Mouse (Mus musculus): ENCODE measurements around the gene Matn3. TPM values are rescaled to one million over a fixed set of nuclear protein-coding genes. Genes with fewer than 3 reads are reported as not detected.
A peak's percentile ranks its signal among the peaks of the same experiment; 100 is the strongest.

Matn3 gene
- 0.13 and 0.29 TPM in 2 replicates for polyA plus RNA-seq (2014; fragmentation: Nextera tagmentation; extraction: Ambion mirVana)

- Histone ChIP-seq H3K27ac (ENCODE audit: low read length) (no peak within 1 kb of the TSS), H3K9me3 (ENCODE audit: control insufficient read depth, low read depth, low read length) (no peaks in the 10 kb centered on the region), H3K9ac (replicated peaks; ENCODE audit: low read depth, low read length) (no peak within 1 kb of the TSS), H3K36me3 (ENCODE audit: control insufficient read depth, insufficient read depth, low read length) (no peaks in the 10 kb centered on the region), H3K27me3 (ENCODE audit: control insufficient read depth, insufficient read depth, low read length) (0 out of 2 replicates have a peak, but pooled peaks cover 4% of the 10 kb centered on the region), H3K4me2 (replicated peaks; ENCODE audit: low read depth, low read length) (peak within 1 kb of the TSS; percentile 85), H3K4me1 (ENCODE audit: control insufficient read depth, insufficient read depth, low read length) (0 out of 2 replicates have a peak, but pooled peaks cover 4% of the 10 kb centered on the region), H3K4me3 (ENCODE audit: low read depth, low read length) (peak within 1 kb of the TSS; percentile 37)
- ATAC-seq (ENCODE audit: insufficient number of reproducible peaks, insufficient read depth, low FRiP score, low read depth), result peak; percentile 53; the same call in 1 of the 2 replicates
- under 1% methylated on average over 42 of the region's 42 CpGs for WGBS
These were observed at the start of gene Matn3 for GRCm38 (mm10) chr12:8947714-8948464. TSS of gene Matn3 (plus strand) at chr12:8947929.

DNA sequence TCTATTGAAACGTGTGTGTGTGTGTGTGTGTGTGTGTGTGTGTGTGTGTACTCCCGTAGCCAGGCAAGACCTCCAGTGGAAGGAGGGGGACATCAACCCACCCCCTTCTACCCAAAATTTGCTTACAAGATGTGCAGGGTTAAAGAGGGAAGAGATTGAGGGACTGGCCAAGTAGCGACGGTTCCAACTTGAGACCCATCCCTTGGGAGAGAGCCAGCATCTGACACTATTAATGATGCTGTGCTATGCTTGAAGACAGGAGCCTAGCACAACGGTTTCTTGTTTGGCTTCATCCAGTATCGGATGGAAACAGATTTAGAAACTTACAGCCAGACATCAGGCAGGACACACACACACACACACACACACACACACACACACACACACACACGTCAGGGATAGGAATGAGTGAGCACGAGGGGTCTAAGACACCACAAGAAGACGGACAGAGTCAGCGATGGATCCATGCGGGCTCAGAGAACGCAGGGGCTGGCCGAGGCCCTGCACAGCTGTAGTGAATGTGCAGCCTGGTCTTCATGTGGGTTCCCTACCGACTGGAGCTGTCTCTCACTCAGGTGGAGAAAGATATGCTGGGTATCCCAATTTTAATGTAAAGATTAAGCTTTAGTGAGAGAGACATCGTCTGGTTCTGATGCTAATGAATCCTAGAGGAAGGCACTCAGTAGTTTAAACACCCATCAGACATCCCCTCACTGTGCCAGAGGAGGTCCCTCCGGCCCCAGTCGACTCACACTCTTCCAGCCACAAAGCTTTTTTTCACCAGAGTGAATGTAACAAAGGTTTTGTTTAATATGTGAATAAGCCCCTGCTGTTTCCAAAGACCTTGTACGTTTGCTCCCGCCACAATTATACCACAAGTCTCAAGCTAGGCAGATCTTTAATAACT lies 48.6 kb upstream of the Matn3 start:
- no peak overlapping the region for H3K27ac ChIP-seq (ENCODE audit: low read length)
- no peaks in the 10 kb centered on the region for H3K27me3 ChIP-seq (ENCODE audit: control insufficient read depth, insufficient read depth, low read length)
- 56% methylated on average over 19 of the region's 19 CpGs for WGBS
- H3K4me2 ChIP-seq (replicated peaks; ENCODE audit: low read depth, low read length), result no peak overlapping the region
- no peak overlapping the region for H3K9ac ChIP-seq (replicated peaks; ENCODE audit: low read depth, low read length)
- no peaks in the 10 kb centered on the region for H3K9me3 ChIP-seq (ENCODE audit: control insufficient read depth, low read depth, low read length)
- no peak overlapping the region for H3K4me3 ChIP-seq (ENCODE audit: low read depth, low read length)
- no peaks in the 10 kb centered on the region for H3K36me3 ChIP-seq (ENCODE audit: control insufficient read depth, insufficient read depth, low read length)
- H3K4me1 ChIP-seq (ENCODE audit: control insufficient read depth, insufficient read depth, low read length), result peaks cover 16% of the 10 kb centered on the region
- no peak for ATAC-seq (ENCODE audit: insufficient number of reproducible peaks, insufficient read depth, low FRiP score, low read depth)

GRCm38 (mm10) chr12:8900107-8900698 lies 47.5 kb upstream of the Matn3 start:
- no peaks in the 10 kb centered on the region for H3K36me3 ChIP-seq (ENCODE audit: control insufficient read depth, insufficient read depth, low read length)
- 18% methylated on average over 4 of the region's 4 CpGs for WGBS
- no peaks in the 10 kb centered on the region for H3K27me3 ChIP-seq (ENCODE audit: control insufficient read depth, insufficient read depth, low read length)
- peaks cover 16% of the 10 kb centered on the region for H3K4me1 ChIP-seq (ENCODE audit: control insufficient read depth, insufficient read depth, low read length)
- H3K4me3 ChIP-seq (ENCODE audit: low read depth, low read length), result no peak overlapping the region
- no peaks in the 10 kb centered on the region for H3K9me3 ChIP-seq (ENCODE audit: control insufficient read depth, low read depth, low read length)
- no peak for ATAC-seq (ENCODE audit: insufficient number of reproducible peaks, insufficient read depth, low FRiP score, low read depth)
- no peak overlapping the region for H3K27ac ChIP-seq (ENCODE audit: low read length)
- H3K4me2 ChIP-seq (replicated peaks; ENCODE audit: low read depth, low read length), result no peak overlapping the region
- no peak overlapping the region for H3K9ac ChIP-seq (replicated peaks; ENCODE audit: low read depth, low read length)

DNA sequence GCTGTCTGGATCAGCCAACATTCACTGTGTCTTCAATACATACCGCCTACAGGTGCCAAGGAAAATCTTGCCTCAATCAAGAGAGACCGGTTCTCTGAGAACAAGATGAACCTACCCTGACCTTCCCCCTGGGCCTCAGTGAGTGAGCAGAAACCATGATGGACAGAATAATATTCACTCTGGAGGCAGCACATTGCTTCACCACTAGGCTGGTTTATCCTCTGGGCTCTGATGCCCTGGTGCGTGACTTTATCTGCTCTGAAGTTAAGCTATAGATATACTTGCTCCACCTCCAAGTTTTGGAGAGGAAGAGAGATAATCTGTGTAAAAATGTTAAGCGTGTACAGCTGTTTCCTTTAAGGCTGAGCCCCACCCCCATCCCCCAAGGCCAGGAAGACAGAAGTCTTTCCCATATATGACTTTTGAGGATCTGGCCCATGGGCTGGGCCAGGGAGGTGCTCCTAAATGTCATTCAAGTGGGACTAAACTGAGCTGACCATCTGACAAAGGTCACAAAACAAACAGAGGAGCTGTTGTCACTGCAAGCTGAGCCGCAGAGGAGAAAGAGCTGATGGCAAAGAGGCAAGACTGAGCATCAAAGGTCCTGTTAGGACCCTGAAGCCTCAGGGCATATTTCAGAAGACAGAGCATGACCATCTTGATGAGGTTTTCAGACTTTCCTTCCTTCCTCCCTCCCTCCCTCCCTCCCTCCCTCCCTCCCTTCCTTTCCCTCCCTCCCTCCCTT lies 46.6 kb upstream of the Matn3 start:
- H3K27me3 ChIP-seq (ENCODE audit: control insufficient read depth, insufficient read depth, low read length), result no peaks in the 10 kb centered on the region
- H3K9ac ChIP-seq (replicated peaks; ENCODE audit: low read depth, low read length), result no peak overlapping the region
- no peaks in the 10 kb centered on the region for H3K9me3 ChIP-seq (ENCODE audit: control insufficient read depth, low read depth, low read length)
- H3K4me3 ChIP-seq (ENCODE audit: low read depth, low read length), result no peak overlapping the region
- no peak overlapping the region for H3K4me2 ChIP-seq (replicated peaks; ENCODE audit: low read depth, low read length)
- H3K36me3 ChIP-seq (ENCODE audit: control insufficient read depth, insufficient read depth, low read length), result no peaks in the 10 kb centered on the region
- H3K4me1 ChIP-seq (ENCODE audit: control insufficient read depth, insufficient read depth, low read length), result peaks cover 16% of the 10 kb centered on the region
- 29% methylated on average over 5 of the region's 5 CpGs for WGBS
- H3K27ac ChIP-seq (ENCODE audit: low read length), result peak overlapping the region; percentile 28; the same call in 1 of the 2 replicates
- ATAC-seq (ENCODE audit: insufficient number of reproducible peaks, insufficient read depth, low FRiP score, low read depth), result peak; percentile 30; the same call in 1 of the 2 replicates

DNA sequence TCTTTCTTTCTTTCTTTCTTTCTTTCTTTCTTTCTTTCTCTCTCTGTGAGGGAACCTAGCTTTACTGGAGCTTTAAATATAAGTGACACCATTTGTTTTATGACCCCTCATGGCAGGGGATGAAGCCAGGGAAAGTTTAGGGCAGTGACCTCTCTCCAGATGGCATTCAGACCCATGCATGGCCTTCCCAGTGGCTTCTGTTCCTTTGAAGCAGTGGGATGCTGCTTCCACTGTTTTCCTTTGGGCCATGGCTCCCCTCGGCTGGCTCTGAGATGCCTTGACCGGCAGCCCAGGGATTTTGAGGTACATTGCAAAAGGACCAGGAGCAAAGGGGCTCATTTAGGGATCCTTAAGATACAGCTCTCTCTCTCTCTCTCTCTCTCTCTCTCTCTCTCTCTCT lies 45.8 kb upstream of the Matn3 start:
- H3K9ac ChIP-seq (replicated peaks; ENCODE audit: low read depth, low read length), result no peak overlapping the region
- no peaks in the 10 kb centered on the region for H3K27me3 ChIP-seq (ENCODE audit: control insufficient read depth, insufficient read depth, low read length)
- H3K4me2 ChIP-seq (replicated peaks; ENCODE audit: low read depth, low read length), result no peak overlapping the region
- WGBS, result 34% methylated on average over 2 of the region's 2 CpGs
- H3K36me3 ChIP-seq (ENCODE audit: control insufficient read depth, insufficient read depth, low read length), result no peaks in the 10 kb centered on the region
- H3K4me3 ChIP-seq (ENCODE audit: low read depth, low read length), result no peak overlapping the region
- no peak overlapping the region for H3K27ac ChIP-seq (ENCODE audit: low read length)
- H3K9me3 ChIP-seq (ENCODE audit: control insufficient read depth, low read depth, low read length), result no peaks in the 10 kb centered on the region
- peaks cover 16% of the 10 kb centered on the region for H3K4me1 ChIP-seq (ENCODE audit: control insufficient read depth, insufficient read depth, low read length)
- ATAC-seq (ENCODE audit: insufficient number of reproducible peaks, insufficient read depth, low FRiP score, low read depth), result no peak

DNA sequence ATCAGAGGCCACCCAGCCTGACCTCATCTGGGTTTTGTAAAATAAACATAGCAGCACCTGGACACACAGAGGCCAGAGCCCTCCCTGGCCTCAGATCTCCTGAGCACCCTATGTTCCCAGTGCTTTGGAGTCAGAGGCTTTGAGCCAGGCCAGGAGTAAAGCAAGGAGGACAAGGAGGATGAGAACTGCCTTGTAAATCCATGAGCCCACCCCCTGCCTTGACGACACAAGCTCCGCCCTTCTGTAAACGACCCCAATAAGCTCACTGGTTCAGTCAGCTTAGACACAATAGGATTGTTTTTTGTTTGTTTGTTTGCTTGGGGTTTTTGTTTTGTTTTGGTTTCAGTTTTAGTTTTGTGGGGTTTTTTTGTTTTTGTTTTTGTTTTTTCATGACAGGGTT lies 45.2 kb upstream of the Matn3 start:
- no peaks in the 10 kb centered on the region for H3K36me3 ChIP-seq (ENCODE audit: control insufficient read depth, insufficient read depth, low read length)
- H3K27me3 ChIP-seq (ENCODE audit: control insufficient read depth, insufficient read depth, low read length), result no peaks in the 10 kb centered on the region
- WGBS, result 27% methylated on average over 3 of the region's 3 CpGs
- H3K4me2 ChIP-seq (replicated peaks; ENCODE audit: low read depth, low read length), result no peak overlapping the region
- no peak overlapping the region for H3K4me3 ChIP-seq (ENCODE audit: low read depth, low read length)
- H3K4me1 ChIP-seq (ENCODE audit: control insufficient read depth, insufficient read depth, low read length), result peaks cover 16% of the 10 kb centered on the region
- 0 out of 2 replicates have a peak, but pooled peaks have one; percentile 16 for ATAC-seq (ENCODE audit: insufficient number of reproducible peaks, insufficient read depth, low FRiP score, low read depth)
- H3K27ac ChIP-seq (ENCODE audit: low read length), result no peak overlapping the region
- no peak overlapping the region for H3K9ac ChIP-seq (replicated peaks; ENCODE audit: low read depth, low read length)
- H3K9me3 ChIP-seq (ENCODE audit: control insufficient read depth, low read depth, low read length), result no peaks in the 10 kb centered on the region

DNA sequence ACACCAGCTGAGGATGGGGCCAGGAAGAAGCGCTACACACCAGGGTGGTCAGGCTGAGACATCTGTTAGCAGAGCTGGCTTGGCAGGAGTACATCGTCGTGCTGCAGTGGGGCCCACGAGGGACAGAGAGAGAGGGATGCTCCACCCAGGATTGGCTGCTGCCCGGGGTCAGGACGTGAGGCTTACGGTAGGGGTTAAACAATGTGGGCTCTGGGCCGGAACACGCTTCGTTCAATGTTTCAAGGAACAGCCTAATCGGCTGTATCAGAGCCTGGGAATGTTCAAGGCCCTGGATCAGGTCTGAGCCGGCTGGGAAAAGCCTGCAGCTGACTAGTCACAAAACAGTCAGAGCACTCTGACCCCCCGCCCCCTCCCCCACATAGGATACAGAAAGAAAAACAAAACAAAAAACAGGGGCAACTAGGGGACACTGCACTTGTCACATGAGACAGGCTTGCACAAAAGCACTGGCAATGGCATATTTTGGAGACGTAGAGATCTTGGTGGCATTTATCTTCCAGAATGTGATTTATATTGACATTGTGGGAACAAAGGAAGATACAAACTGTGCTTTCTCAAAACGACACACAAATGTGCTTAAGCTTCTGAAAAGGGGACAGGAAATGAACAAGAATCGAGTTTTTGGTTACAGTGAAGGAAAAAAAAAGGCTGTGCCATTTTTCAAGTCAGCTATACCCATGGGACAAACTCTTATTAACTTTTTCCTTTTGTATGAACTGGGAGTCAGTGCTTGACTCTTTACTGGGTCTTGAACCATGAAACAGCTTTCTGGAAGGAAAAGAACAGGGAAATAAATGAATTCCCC lies 34.7 kb upstream of the Matn3 start:
- Histone ChIP-seq H3K4me3 (ENCODE audit: low read depth, low read length) (no peak overlapping the region), H3K4me2 (replicated peaks; ENCODE audit: low read depth, low read length) (no peak overlapping the region; the same call in 1 of the 2 replicates), H3K9ac (replicated peaks; ENCODE audit: low read depth, low read length) (no peak overlapping the region), H3K4me1 (ENCODE audit: control insufficient read depth, insufficient read depth, low read length) (peaks cover 32% of the 10 kb centered on the region), H3K27me3 (ENCODE audit: control insufficient read depth, insufficient read depth, low read length) (no peaks in the 10 kb centered on the region), H3K27ac (ENCODE audit: low read length) (peak overlapping the region; percentile 78), H3K36me3 (ENCODE audit: control insufficient read depth, insufficient read depth, low read length) (no peaks in the 10 kb centered on the region), H3K9me3 (ENCODE audit: control insufficient read depth, low read depth, low read length) (no peaks in the 10 kb centered on the region)
- ATAC-seq (ENCODE audit: insufficient number of reproducible peaks, insufficient read depth, low FRiP score, low read depth), result peak; percentile 71; the same call in 1 of the 2 replicates
- WGBS, result 12% methylated on average over 16 of the region's 16 CpGs
